Mouse (Mus musculus) A20 (cell line): ENCODE results near the gene Lin37.

Source experiments
- DNase-seq: peaks from one replicate; pipeline ENCODE4 v3.0.0-alpha.2; 2011; ENCODE audit warnings: low read depth, low spot score

The Lin37 gene

GRCm38 (mm10) chr7:30552102-30553020, 7.3 kb downstream of the Lin37 start, which contains the start of the genes Hspb6 and Proser3:
TSS of gene Hspb6 (plus strand) at chr7:30552178.
TSS of gene Proser3 (minus strand) at chr7:30552299.
- peak; percentile 99 for DNase-seq

- no peak for DNase-seq
Observed at GRCm38 (mm10) chr7:30551445-30552101, 8.1 kb downstream of the Lin37 start.

GRCm38 (mm10) chr7:30550603-30551002, 9.0 kb downstream of the Lin37 start:
- DNase-seq = no peak

- no peak for DNase-seq
Observed at GRCm38 (mm10) chr7:30549880-30550279, 9.8 kb downstream of the Lin37 start.

- no peak for DNase-seq
Observed at GRCm38 (mm10) chr7:30544327-30544726, 15.3 kb downstream of the Lin37 start.

GRCm38 (mm10) chr7:30540572-30540971, 19.1 kb downstream of the Lin37 start:
- no peak for DNase-seq

GRCm38 (mm10) chr7:30534633-30535577, 24.7 kb downstream of the Lin37 start, which contains the start of gene Arhgap33:
TSS of gene Arhgap33 (minus strand) at chr7:30535060.
- peak; percentile 99 for DNase-seq

- no peak for DNase-seq
Observed at GRCm38 (mm10) chr7:30533941-30534632, 25.6 kb downstream of the Lin37 start.

- no peak for DNase-seq
Observed at GRCm38 (mm10) chr7:30532931-30533330, 26.7 kb downstream of the Lin37 start.

- DNase-seq = no peak
Observed at GRCm38 (mm10) chr7:30531291-30531815, 28.3 kb downstream of the Lin37 start.

GRCm38 (mm10) chr7:30526981-30527380, 32.7 kb downstream of the Lin37 start:
- DNase-seq = no peak

GRCm38 (mm10) chr7:30526399-30526798, 33.2 kb downstream of the Lin37 start:
- DNase-seq = no peak

GRCm38 (mm10) chr7:30525954-30526353, 33.7 kb downstream of the Lin37 start:
- no peak for DNase-seq

GRCm38 (mm10) chr7:30524487-30524886, 35.2 kb downstream of the Lin37 start:
- DNase-seq = no peak

GRCm38 (mm10) chr7:30522871-30523270, 36.8 kb downstream of the Lin37 start:
- no peak for DNase-seq

- DNase-seq = no peak
Observed at GRCm38 (mm10) chr7:30520856-30521255, 38.8 kb downstream of the Lin37 start.

GRCm38 (mm10) chr7:30520396-30520795, 39.2 kb downstream of the Lin37 start:
- no peak for DNase-seq

GRCm38 (mm10) chr7:30518325-30518724, 41.3 kb downstream of the Lin37 start:
- DNase-seq = peak; percentile 17

- DNase-seq = no peak
Observed at GRCm38 (mm10) chr7:30515003-30515760, 44.5 kb downstream of the Lin37 start.

- DNase-seq = no peak
Observed at GRCm38 (mm10) chr7:30508061-30508460, 51.6 kb downstream of the Lin37 start.
